In the genomic region with DNA sequence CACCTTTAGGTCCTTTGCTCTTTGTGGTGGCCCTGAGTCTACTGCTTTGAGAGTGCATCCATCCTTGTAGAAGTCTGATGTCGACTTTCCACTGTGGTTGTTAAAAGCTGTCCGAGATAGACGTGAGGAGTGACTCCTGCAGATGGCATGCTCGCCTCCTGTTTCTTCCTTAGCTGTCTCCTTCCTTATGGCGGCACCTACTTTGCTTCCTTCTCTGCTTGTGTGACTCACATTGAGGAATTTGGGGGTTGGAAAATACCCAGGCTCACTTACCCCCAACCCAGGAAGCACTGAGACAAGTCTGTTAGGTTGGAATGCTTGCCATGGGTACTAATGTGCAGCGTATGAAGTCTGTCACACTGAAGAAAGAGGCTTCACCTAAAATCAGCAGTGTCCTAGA, we compare ENCODE assay signal across 11 mouse cellular contexts.
"Had no signal": no experiment of that assay in that cellular context is flagged by ENCODE, and none has a peak within 500 bp of the region (broad histone marks: within the 10 kb centered on the region; RNA-seq: fewer than 3 reads in every experiment).

No protein-coding gene starts in this region.

- H3K4me3 ChIP-seq: limb, embryonic 15.5 days; liver, embryonic 12.5 days; lung, embryonic 15.5 days; midbrain, embryonic 13.5 days; neural tube, embryonic 15.5 days had no signal

- H3K9me3 ChIP-seq: limb, embryonic 15.5 days; liver, embryonic 12.5 days; lung, embryonic 15.5 days; neural tube, embryonic 15.5 days had no signal

- H3K36me3 ChIP-seq: limb, embryonic 15.5 days; neural tube, embryonic 15.5 days had no signal

- DNase-seq: kidney, adult 18-20 months; kidney, postnatal 36 days; lung, postnatal 36 days; right cerebral cortex, adult 18-20 months; right cerebral cortex, postnatal 25 days; thymus, postnatal 4 days had no signal

- H3K27me3 ChIP-seq: limb, embryonic 15.5 days; liver, embryonic 12.5 days; lung, embryonic 15.5 days; midbrain, embryonic 13.5 days; neural tube, embryonic 15.5 days had no signal

- H3K4me2 ChIP-seq: limb, embryonic 15.5 days; liver, embryonic 12.5 days; lung, embryonic 15.5 days; midbrain, embryonic 13.5 days; neural tube, embryonic 15.5 days had no signal

- H3K9ac ChIP-seq: limb, embryonic 15.5 days; liver, embryonic 12.5 days; lung, embryonic 15.5 days; midbrain, embryonic 13.5 days; neural tube, embryonic 15.5 days had no signal

- ATAC-seq: liver, embryonic 12.5 days; midbrain, embryonic 13.5 days had no signal

- H3K4me1 ChIP-seq: limb, embryonic 15.5 days; liver, embryonic 12.5 days; midbrain, embryonic 13.5 days; neural tube, embryonic 15.5 days had no signal

- H3K27ac ChIP-seq: limb, embryonic 15.5 days; liver, embryonic 12.5 days; lung, embryonic 15.5 days; midbrain, embryonic 13.5 days; neural tube, embryonic 15.5 days had no signal
